Mouse (Mus musculus) heart, embryonic 14.5 days (tissue): ENCODE results near the gene Rab5c. TPM values are rescaled to one million over a fixed set of nuclear protein-coding genes. Genes with fewer than 3 reads are reported as not detected.

Source experiments
- ATAC-seq: fragments of 200-750 bp; cut with Nextera tagmentation; 2 replicates; pipeline ENCODE4 v1.8.0; 2017; ENCODE audit warnings: low read depth, moderate TSS enrichment; ENCODE audit not compliant: insufficient number of reproducible peaks, insufficient read depth, low FRiP score
- H3K27ac ChIP-seq, 2 experiments: fragments of 200-500 bp in 1 of 2; fragments of 300-500 bp in 1 of 2; sonication (generic) in 1 of 2; replicated peaks in 1 of 2; 2 replicates each; pipeline ENCODE4 v1.5.1; 2012 to 2014; ENCODE audit warnings: low read depth in 2 of 2, low read length in 2 of 2, control low read depth in 1 of 2, mild to moderate bottlenecking in 1 of 2, mixed read lengths in 1 of 2; ENCODE audit not compliant: control insufficient read depth in 1 of 2, insufficient read depth in 1 of 2
- H3K27me3 ChIP-seq: fragments of 300-500 bp; sonication (generic); 2 replicates; pipeline ENCODE4 v1.6.1; 2014; ENCODE audit warnings: mild to moderate bottlenecking, low read length, control low read depth; ENCODE audit not compliant: control insufficient read depth, insufficient read depth
- H3K36me3 ChIP-seq: fragments of 300-500 bp; sonication (generic); 2 replicates; pipeline ENCODE4 v1.6.1; 2014; ENCODE audit warnings: mild to moderate bottlenecking, control low read depth, low read length, mixed read lengths; ENCODE audit not compliant: control insufficient read depth, insufficient read depth
- H3K4me1 ChIP-seq, 2 experiments: fragments of 200-500 bp in 1 of 2; fragments of 300-500 bp in 1 of 2; sonication (generic) in 1 of 2; 2 replicates each; pipeline ENCODE4 v1.6.1; 2012 to 2014; ENCODE audit warnings: low read length in 2 of 2, control low read depth in 1 of 2, mixed read lengths in 1 of 2; ENCODE audit not compliant: control insufficient read depth in 2 of 2, insufficient read depth in 2 of 2
- H3K4me2 ChIP-seq: fragments of 300-500 bp; sonication (generic); 2 replicates; pipeline ENCODE4 v1.6.1; 2014; ENCODE audit warnings: mild to moderate bottlenecking, low read length
- H3K4me3 ChIP-seq, 2 experiments: fragments of 200-500 bp in 1 of 2; fragments of 300-500 bp in 1 of 2; sonication (generic) in 1 of 2; 2 replicates each; pipeline ENCODE4 v1.5.1; 2012 to 2014; ENCODE audit warnings: low read length in 2 of 2, mild to moderate bottlenecking in 2 of 2, control low read depth in 1 of 2, low read depth in 1 of 2, moderate library complexity in 1 of 2; ENCODE audit not compliant: control insufficient read depth in 1 of 2, insufficient read depth in 1 of 2
- H3K9ac ChIP-seq: fragments of 300-500 bp; sonication (generic); 2 replicates; pipeline ENCODE4 v1.6.1; 2014; ENCODE audit warnings: mild to moderate bottlenecking, low read length
- H3K9me3 ChIP-seq: fragments of 300-500 bp; sonication (generic); 2 replicates; pipeline ENCODE4 v1.6.1; 2016; ENCODE audit warnings: low read length, control low read depth; ENCODE audit not compliant: control insufficient read depth
- whole genome bisulfite sequencing: fragments of 180-500 bp; shearing (Covaris S2); extraction: QIAGEN DNeasy Blood & Tissue Kit; methylation state at CpG from one replicate; pipeline ENCODE4 v1.1.7; 2014; 5-methylcytosine and 5-hydroxymethylcytosine counted together
- polyA plus RNA-seq: library from polyadenylated mRNA; unstranded; fragments of >200 nt; fragmentation: Nextera tagmentation; extraction: Ambion mirVana; gene quantifications from 2 replicates; pipeline ENCODE4 v1.2.1, GENCODE M21; 2014

Rab5c gene
- polyA plus RNA-seq, 1 experiment from 2014 or later, result 30.7 TPM

DNA sequence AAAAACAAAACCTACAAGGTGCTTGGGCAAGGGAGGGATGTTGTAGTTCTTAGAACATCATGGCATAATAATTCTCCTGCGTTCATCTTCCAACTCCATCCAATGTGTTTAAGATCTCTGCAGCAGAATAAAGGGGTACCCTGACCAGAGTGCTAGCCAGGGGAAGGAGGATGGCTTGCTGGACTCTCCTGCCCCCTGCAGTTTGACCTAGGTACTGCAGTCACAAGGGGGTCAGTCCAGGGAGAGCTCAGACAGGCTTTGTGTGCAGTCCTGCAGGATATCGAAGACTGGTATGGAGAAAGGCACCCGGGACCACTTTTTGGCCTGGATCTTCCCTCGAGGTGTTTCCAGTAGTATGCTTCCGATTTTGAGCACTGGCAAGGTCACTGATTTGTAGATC lies 43.1 kb downstream of the Rab5c start:
- no peak overlapping the region for H3K27ac ChIP-seq
- H3K4me1 ChIP-seq, result peaks cover 2 to 4% of the 10 kb centered on the region in 2 experiments; a peak in 2 of 4 replicates
- H3K4me3 ChIP-seq, result no peak overlapping the region
- H3K4me2 ChIP-seq, result no peak overlapping the region
- no peak for ATAC-seq
- 29% methylated on average over 5 of the region's 5 CpGs for WGBS
- no peaks in the 10 kb centered on the region for H3K9me3 ChIP-seq
- H3K27me3 ChIP-seq, result peaks cover 26% of the 10 kb centered on the region
- no peak overlapping the region for H3K9ac ChIP-seq
- no peaks in the 10 kb centered on the region for H3K36me3 ChIP-seq

DNA sequence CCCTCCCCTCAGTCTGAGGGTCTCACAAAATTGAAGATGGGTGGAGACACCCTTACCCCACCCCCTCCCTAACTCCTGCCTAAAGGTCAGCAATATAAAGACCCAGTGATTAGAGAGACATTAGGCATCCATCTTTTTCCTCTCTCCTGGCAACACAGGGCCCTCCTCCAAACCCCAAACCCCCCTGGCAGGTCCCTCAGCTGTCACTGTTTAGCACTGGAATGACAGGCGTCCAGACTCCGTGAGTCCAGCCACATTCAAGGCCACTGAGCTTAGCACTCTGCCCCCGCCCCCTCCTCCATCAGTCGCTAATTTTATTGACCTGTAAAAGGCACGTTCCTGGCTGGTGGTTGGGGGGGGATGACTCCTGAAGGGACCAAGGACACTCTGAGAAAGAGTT lies 44.9 kb downstream of the Rab5c start:
- Histone ChIP-seq H3K27me3 (peaks cover 26% of the 10 kb centered on the region), H3K9ac (no peak overlapping the region), H3K9me3 (no peaks in the 10 kb centered on the region), H3K36me3 (no peaks in the 10 kb centered on the region), H3K4me2 (no peak overlapping the region), H3K4me1 (peaks cover 2 to 4% of the 10 kb centered on the region in 2 experiments; a peak in 2 of 4 replicates), H3K4me3 (no peak overlapping the region), H3K27ac (no peak overlapping the region)
- no peak for ATAC-seq
- 29% methylated on average over 5 of the region's 5 CpGs for WGBS

DNA sequence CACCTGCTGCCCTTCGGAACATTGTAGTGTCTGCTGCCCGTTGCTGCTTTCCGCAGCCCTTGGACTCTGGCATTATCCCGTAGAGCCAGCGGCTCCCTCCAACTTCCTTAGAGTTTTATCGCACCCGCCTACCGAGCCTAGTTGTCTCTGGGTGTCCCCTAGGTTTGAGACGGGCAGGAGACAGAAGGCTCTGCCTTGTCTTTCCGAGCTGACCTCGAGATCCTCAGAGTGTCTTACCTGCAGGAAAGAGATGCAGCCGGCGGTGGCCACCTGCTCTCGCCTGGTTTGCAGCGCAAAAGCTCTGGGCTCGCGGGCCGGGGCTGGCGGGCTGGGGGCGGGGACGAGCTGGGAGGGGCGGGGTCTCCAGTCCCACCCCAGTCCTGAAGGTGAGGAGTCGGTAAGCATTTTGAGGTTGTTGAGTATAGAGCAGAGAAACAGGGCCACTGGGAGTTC lies 45.8 kb downstream of the Rab5c start, which contains the start of gene Zfp385c:
Gene Zfp385c, minus strand, starts transcription at position 292 of the 453 bp plus-strand sequence.
- Histone ChIP-seq H3K36me3 (no peaks in the 10 kb centered on the region), H3K4me1 (peaks cover 2 to 4% of the 10 kb centered on the region in 2 experiments; a peak in 2 of 4 replicates), H3K9ac (0 out of 2 replicates have a peak within 1 kb of the TSS, but pooled peaks have one; percentile 12), H3K4me2 (peak within 1 kb of the TSS; percentile 73), H3K27me3 (peaks cover 26% of the 10 kb centered on the region), H3K27ac (no peak within 1 kb of the TSS), H3K9me3 (no peaks in the 10 kb centered on the region), H3K4me3 (peak within 1 kb of the TSS; percentile 36 to 42)
- 1% methylated on average over 23 of the region's 23 CpGs for WGBS
- no peak for ATAC-seq

DNA sequence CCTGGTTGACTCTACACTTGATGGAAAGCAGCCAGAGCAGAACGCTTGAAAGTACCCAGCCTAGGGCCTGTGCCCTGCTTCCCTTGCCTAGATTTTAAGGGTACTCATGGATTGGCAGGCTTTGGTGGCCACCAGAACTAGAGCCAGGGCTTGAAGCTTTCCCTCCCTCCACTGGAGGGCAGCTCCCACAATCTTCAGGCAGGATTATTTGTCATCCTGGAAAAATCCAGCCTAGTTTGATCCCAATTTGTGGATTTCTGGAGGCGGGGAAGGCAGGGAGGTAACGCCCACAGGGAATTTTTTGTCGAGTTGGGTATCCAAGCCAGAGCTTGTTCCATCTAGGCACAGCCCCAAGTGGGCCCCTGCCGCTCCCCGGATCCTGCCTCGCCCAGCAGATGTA lies 47.6 kb downstream of the Rab5c start:
- Histone ChIP-seq H3K27me3 (peaks cover 26% of the 10 kb centered on the region), H3K4me2 (no peak overlapping the region), H3K27ac (no peak overlapping the region), H3K36me3 (no peaks in the 10 kb centered on the region), H3K9ac (no peak overlapping the region), H3K4me1 (peaks cover 2 to 4% of the 10 kb centered on the region in 2 experiments; a peak in 2 of 4 replicates), H3K9me3 (no peaks in the 10 kb centered on the region), H3K4me3 (no peak overlapping the region)
- WGBS, result 68% methylated on average over 7 of the region's 7 CpGs
- ATAC-seq, result no peak

DNA sequence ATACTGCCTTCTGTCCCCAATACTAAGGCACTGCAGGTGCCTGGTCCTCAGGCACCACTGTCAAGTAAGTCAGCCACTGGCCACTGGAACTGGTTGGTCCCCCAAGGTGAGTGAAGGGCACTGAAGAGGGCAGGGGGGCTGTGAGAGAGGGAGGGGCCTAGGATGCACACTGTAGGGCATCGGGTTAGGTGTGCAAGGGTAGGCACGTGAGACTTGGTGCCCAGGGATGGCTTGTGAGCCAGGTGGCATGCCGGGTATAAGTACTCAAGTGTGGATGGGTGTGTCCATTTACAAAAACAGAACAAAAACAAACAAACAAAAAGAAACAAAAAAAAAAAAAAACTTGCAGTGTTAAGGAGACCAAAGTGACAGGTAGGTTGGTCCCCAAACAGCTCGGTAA lies 49.6 kb downstream of the Rab5c start:
- peaks cover 2 to 4% of the 10 kb centered on the region in 2 experiments; a peak in 2 of 4 replicates for H3K4me1 ChIP-seq
- H3K36me3 ChIP-seq, result no peaks in the 10 kb centered on the region
- no peaks in the 10 kb centered on the region for H3K9me3 ChIP-seq
- 67% methylated on average over 4 of the region's 4 CpGs for WGBS
- peaks cover 26% of the 10 kb centered on the region for H3K27me3 ChIP-seq
- H3K4me2 ChIP-seq, result no peak overlapping the region
- H3K27ac ChIP-seq, result no peak overlapping the region
- no peak overlapping the region for H3K9ac ChIP-seq
- no peak for ATAC-seq
- no peak overlapping the region for H3K4me3 ChIP-seq

DNA sequence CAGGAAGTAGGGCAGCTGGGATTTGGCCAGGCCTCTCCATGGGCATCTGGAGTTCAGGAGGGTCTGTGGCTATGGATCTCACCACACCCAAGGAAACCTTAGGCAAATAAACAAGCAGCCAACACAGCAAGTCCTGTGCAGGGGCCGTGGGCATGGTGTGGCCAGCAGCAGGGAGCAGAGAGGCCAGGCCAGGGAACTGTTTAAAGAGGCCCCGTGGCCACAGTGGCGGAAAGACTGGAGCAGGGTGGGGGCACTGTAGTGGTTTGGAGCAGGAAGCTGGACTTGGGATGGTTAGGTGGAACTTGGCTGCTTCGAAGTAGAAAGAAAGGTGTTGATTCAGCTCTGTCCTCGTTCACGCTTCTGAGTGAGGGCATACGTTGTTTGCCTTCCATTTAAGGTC lies 50.8 kb downstream of the Rab5c start:
- H3K27ac ChIP-seq, result no peak overlapping the region
- peaks cover 18% of the 10 kb centered on the region for H3K27me3 ChIP-seq
- no peak overlapping the region for H3K4me2 ChIP-seq
- H3K4me1 ChIP-seq, result peaks cover under 1 to 4% of the 10 kb centered on the region in 2 experiments; a peak in 2 of 4 replicates
- H3K36me3 ChIP-seq, result no peaks in the 10 kb centered on the region
- ATAC-seq, result no peak
- no peak overlapping the region for H3K4me3 ChIP-seq
- H3K9me3 ChIP-seq, result no peaks in the 10 kb centered on the region
- 75% methylated on average over 7 of the region's 7 CpGs for WGBS
- no peak overlapping the region for H3K9ac ChIP-seq

DNA sequence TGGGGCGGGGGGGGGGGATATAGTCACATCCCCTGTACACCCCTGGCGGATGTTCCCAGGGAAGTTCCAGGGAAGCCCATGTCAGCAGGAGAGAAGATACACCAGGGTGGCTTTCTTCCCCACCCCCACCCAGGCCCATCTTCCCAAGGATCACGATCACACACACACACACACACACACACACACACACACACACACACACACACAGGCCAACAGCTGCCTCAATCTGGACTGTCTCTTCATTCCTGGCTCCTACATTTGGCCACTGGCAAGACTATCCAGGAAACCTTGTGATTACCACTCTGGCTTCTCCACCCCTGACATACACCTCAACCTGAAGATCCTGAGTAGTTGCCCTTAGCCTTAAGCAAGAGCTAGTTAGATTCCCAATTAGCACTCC lies 52.6 kb downstream of the Rab5c start:
- H3K4me3 ChIP-seq, result no peak overlapping the region
- 70% methylated on average over 3 of the region's 3 CpGs for WGBS
- H3K36me3 ChIP-seq, result no peaks in the 10 kb centered on the region
- no peaks in the 10 kb centered on the region for H3K9me3 ChIP-seq
- no peak overlapping the region for H3K9ac ChIP-seq
- H3K27me3 ChIP-seq, result peaks cover 3% of the 10 kb centered on the region; the same call in 1 of the 2 replicates
- no peak overlapping the region for H3K27ac ChIP-seq
- peaks cover 0 to 3% of the 10 kb centered on the region in 2 experiments; a peak in 1 of 4 replicates for H3K4me1 ChIP-seq
- no peak for ATAC-seq
- H3K4me2 ChIP-seq, result no peak overlapping the region

DNA sequence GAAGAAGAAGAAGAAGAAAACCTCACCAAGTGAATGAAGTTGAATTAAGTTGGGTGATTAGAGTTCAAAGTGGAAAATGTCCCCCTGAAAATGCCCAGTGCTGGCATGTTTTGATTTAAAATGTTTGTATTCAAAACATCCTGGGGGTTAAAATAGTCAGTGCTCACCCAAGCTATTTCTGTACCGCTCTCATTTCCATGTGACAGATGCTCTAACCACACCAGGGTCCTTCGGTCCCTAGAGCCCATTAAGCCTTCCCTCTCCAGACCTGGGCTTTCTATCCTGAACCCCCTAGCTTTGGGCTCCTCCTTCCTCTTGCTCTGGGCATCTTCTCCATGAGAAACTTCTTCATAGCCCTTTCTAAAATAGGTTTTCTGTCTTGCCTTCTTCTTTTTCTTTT lies 53.9 kb downstream of the Rab5c start:
- Histone ChIP-seq H3K4me2 (no peak overlapping the region), H3K9me3 (no peaks in the 10 kb centered on the region), H3K4me1 (peaks cover 0 to 3% of the 10 kb centered on the region in 2 experiments; a peak in 1 of 4 replicates), H3K27me3 (no peaks in the 10 kb centered on the region), H3K4me3 (no peak overlapping the region), H3K36me3 (no peaks in the 10 kb centered on the region), H3K9ac (no peak overlapping the region), H3K27ac (no peak overlapping the region)
- ATAC-seq, result no peak
- WGBS, result 37% methylated on average over 2 of the region's 2 CpGs
